Mouse (Mus musculus) heart, embryonic 14.5 days (tissue): ENCODE data around the gene Aldh16a1. TPM values are rescaled to one million over a fixed set of nuclear protein-coding genes. Genes with fewer than 3 reads are reported as not detected.
"Not testable (repeated sequence)": the region's sequence is repeated elsewhere in the genome, so short reads cannot be mapped to it uniquely, and the experiment has no call there.

Source experiments
- ATAC-seq: fragments of 200-750 bp; cut with Nextera tagmentation; 2 replicates; pipeline ENCODE4 v1.8.0; 2017; ENCODE audit warnings: low read depth, moderate TSS enrichment; ENCODE audit not compliant: insufficient number of reproducible peaks, insufficient read depth, low FRiP score
- H3K27ac ChIP-seq, 2 experiments: fragments of 200-500 bp in 1 of 2; fragments of 300-500 bp in 1 of 2; sonication (generic) in 1 of 2; replicated peaks in 1 of 2; 2 replicates each; pipeline ENCODE4 v1.5.1; 2012 to 2014; ENCODE audit warnings: low read depth in 2 of 2, low read length in 2 of 2, control low read depth in 1 of 2, mild to moderate bottlenecking in 1 of 2, mixed read lengths in 1 of 2; ENCODE audit not compliant: control insufficient read depth in 1 of 2, insufficient read depth in 1 of 2
- H3K27me3 ChIP-seq: fragments of 300-500 bp; sonication (generic); 2 replicates; pipeline ENCODE4 v1.6.1; 2014; ENCODE audit warnings: mild to moderate bottlenecking, low read length, control low read depth; ENCODE audit not compliant: control insufficient read depth, insufficient read depth
- H3K36me3 ChIP-seq: fragments of 300-500 bp; sonication (generic); 2 replicates; pipeline ENCODE4 v1.6.1; 2014; ENCODE audit warnings: mild to moderate bottlenecking, control low read depth, low read length, mixed read lengths; ENCODE audit not compliant: control insufficient read depth, insufficient read depth
- H3K4me1 ChIP-seq, 2 experiments: fragments of 200-500 bp in 1 of 2; fragments of 300-500 bp in 1 of 2; sonication (generic) in 1 of 2; 2 replicates each; pipeline ENCODE4 v1.6.1; 2012 to 2014; ENCODE audit warnings: low read length in 2 of 2, control low read depth in 1 of 2, mixed read lengths in 1 of 2; ENCODE audit not compliant: control insufficient read depth in 2 of 2, insufficient read depth in 2 of 2
- H3K4me2 ChIP-seq: fragments of 300-500 bp; sonication (generic); 2 replicates; pipeline ENCODE4 v1.6.1; 2014; ENCODE audit warnings: mild to moderate bottlenecking, low read length
- H3K4me3 ChIP-seq, 2 experiments: fragments of 200-500 bp in 1 of 2; fragments of 300-500 bp in 1 of 2; sonication (generic) in 1 of 2; 2 replicates each; pipeline ENCODE4 v1.5.1; 2012 to 2014; ENCODE audit warnings: low read length in 2 of 2, mild to moderate bottlenecking in 2 of 2, control low read depth in 1 of 2, low read depth in 1 of 2, moderate library complexity in 1 of 2; ENCODE audit not compliant: control insufficient read depth in 1 of 2, insufficient read depth in 1 of 2
- H3K9ac ChIP-seq: fragments of 300-500 bp; sonication (generic); 2 replicates; pipeline ENCODE4 v1.6.1; 2014; ENCODE audit warnings: mild to moderate bottlenecking, low read length
- H3K9me3 ChIP-seq: fragments of 300-500 bp; sonication (generic); 2 replicates; pipeline ENCODE4 v1.6.1; 2016; ENCODE audit warnings: low read length, control low read depth; ENCODE audit not compliant: control insufficient read depth
- WGBS: fragments of 180-500 bp; shearing (Covaris S2); extraction: QIAGEN DNeasy Blood & Tissue Kit; methylation state at CpG from one replicate; pipeline ENCODE4 v1.1.7; 2014; 5-methylcytosine and 5-hydroxymethylcytosine counted together
- polyA plus RNA-seq: library from polyadenylated mRNA; unstranded; fragments of >200 nt; fragmentation: Nextera tagmentation; extraction: Ambion mirVana; gene quantifications from 2 replicates; pipeline ENCODE4 v1.2.1, GENCODE M21; 2014

Gene Aldh16a1
- polyA plus RNA-seq, 1 experiment from 2014 or later, result 31.2 TPM

DNA sequence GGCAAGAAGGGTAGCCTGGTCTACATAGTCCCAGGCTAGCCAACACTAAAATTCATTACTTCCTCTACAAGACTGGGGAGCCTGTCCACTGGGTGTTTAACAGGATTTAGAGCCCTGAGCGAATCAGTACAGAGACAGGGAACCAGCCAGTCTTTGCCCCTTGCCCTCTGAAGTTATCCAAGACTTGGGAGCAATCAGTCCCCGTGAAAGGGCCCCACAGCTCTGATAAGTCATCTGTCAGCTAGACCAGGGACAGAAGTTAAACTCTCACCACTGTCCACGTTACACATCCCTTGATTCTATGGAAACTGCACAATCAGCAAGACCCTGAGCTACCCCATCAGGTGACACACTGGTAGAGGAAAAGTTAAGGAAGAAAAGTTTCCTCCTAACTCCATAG is 41.9 kb downstream of the Aldh16a1 start:
- Histone ChIP-seq H3K27ac (no peak overlapping the region), H3K36me3 (no peaks in the 10 kb centered on the region), H3K4me3 (no peak overlapping the region), H3K4me2 (no peak overlapping the region), H3K9me3 (no peaks in the 10 kb centered on the region), H3K27me3 (no peaks in the 10 kb centered on the region), H3K4me1 (peaks cover 4 to 8% of the 10 kb centered on the region in 2 experiments; a peak in 3 of 4 replicates), H3K9ac (no peak overlapping the region)
- WGBS, result 51% methylated on average over 3 of the region's 3 CpGs
- no peak for ATAC-seq

DNA sequence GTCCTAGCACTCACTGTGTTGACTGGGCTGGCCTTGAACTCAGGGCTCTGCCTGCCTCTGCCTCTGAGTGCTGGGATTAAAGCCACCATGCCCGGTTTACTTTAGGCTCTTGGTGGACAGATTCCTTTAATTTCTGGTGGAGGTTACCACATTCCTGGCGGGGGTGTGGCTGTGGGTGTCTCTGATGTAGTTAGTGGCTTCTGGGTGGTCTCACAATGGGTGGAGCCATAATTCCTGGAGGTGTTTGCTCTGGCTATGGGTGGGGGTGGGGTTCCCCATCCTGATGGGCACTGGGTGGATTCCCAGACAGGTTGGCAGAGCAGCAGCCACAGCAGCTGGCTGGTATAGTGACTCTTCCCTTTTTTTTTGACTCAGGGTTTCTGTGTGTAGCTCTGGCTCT is 42.4 kb downstream of the Aldh16a1 start:
- Histone ChIP-seq H3K4me3 (no peak overlapping the region), H3K27ac (no peak overlapping the region), H3K36me3 (no peaks in the 10 kb centered on the region), H3K9me3 (no peaks in the 10 kb centered on the region), H3K9ac (no peak overlapping the region), H3K27me3 (no peaks in the 10 kb centered on the region), H3K4me1 (peaks cover 4 to 8% of the 10 kb centered on the region in 2 experiments; a peak in 3 of 4 replicates), H3K4me2 (no peak overlapping the region)
- ATAC-seq, result no peak
- WGBS, result 59% methylated on average over 2 of the region's 2 CpGs

DNA sequence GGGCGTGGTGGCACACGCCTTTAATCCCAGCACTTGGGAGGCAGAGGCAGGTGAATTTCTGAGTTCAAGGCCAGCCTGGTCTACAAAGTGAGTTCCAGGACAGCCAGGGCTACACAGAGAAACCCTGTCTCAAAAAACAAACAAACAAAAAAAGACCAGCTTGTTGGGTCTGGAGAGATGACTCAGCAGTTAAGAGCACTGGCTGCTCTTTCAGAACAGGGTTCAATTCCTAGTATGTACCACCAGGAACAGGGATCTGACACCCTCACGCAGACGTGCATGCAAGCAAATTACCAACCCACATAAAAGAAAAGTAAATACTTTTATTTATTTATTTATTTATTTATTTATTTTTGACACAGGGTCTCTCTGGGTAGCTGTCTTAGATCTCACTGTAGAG is 44.3 kb downstream of the Aldh16a1 start:
- not testable (repeated sequence) for H3K27ac ChIP-seq, ATAC-seq, H3K9me3 ChIP-seq, H3K4me3 ChIP-seq, H3K4me2 ChIP-seq, H3K36me3 ChIP-seq, H3K27me3 ChIP-seq, H3K4me1 ChIP-seq, H3K9ac ChIP-seq
- WGBS, result 88% methylated on average over 4 of the region's 4 CpGs

DNA sequence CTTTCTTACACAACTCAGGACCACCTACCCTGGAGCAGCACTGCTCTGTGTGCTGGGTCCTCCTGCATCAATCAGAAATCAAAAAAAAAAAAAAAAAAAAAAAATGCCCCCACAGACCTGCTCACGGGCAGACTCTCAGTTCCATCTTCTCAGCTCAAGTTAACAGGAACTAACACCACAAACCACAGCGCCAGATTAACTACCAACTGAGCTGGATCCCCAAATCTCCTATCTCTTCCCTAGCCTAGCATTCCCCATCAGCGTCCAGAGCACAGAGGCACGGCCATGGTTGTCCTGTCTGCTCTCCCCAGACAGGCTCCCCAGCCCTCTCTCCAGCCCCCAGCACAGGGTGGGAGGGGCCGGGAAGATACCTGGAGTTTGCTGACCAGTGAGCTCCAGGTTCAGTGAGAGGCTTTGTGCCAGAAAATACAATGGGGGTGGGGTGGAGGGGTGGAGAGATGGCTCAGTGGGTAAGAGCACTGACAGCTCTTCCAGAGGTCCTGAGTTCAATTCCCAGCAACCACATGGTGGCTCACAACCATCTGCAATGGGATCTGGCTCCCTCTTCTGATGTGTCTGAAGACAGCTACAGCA is 47.2 kb downstream of the Aldh16a1 start:
- Histone ChIP-seq H3K4me2 (no peak overlapping the region), H3K9ac (no peak overlapping the region), H3K9me3 (no peaks in the 10 kb centered on the region), H3K27me3 (no peaks in the 10 kb centered on the region), H3K36me3 (no peaks in the 10 kb centered on the region), H3K4me1 (peaks cover 8 to 12% of the 10 kb centered on the region in 2 experiments), H3K27ac (no peak overlapping the region), H3K4me3 (no peak overlapping the region)
- ATAC-seq, result no peak
- 46% methylated on average over 5 of the region's 5 CpGs for WGBS

DNA sequence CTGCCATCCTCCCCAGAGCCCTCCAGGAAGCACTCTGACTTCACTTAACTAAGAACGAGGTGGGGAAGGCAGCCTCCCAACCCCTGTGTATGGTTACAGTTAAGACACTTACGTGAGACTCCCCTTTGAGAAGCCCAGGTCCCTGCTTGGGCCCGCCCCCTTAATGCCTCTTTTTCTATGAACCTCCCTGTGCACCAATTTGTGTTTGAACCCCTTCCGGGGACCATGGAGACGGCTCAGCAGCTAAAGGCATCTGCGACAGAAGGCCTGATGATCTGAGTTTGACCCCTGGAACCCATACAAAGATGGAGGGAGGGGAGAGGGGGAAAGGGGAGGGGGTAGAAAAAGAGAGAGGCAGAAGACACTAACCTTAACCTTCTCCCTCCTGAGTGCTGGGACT is 47.9 kb downstream of the Aldh16a1 start:
- H3K36me3 ChIP-seq, result no peaks in the 10 kb centered on the region
- peaks cover 8 to 12% of the 10 kb centered on the region in 2 experiments for H3K4me1 ChIP-seq
- no peak for ATAC-seq
- WGBS, result 76% methylated on average over 6 of the region's 6 CpGs
- no peaks in the 10 kb centered on the region for H3K27me3 ChIP-seq
- no peak overlapping the region for H3K27ac ChIP-seq
- H3K9me3 ChIP-seq, result no peaks in the 10 kb centered on the region
- H3K9ac ChIP-seq, result no peak overlapping the region
- no peak overlapping the region for H3K4me2 ChIP-seq
- H3K4me3 ChIP-seq, result no peak overlapping the region

DNA sequence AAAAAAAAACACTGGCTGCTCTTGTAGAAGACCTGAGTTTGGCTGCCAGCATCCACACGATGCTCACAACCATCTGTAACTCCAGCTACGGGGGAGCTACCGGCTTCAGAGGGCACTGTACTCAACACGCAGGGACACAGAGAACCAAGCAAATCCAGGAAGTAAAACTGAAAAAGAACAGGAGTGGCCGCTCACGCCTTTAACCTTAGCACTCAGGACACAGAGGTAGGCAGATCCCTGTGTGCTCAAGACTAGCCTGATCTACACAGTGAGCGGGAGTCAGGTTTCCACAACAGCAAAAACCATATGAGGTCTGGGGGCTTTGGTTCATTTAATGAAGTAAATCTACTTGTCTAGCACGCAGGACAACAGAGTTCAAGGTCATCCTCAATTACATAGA is 48.9 kb downstream of the Aldh16a1 start:
- no peak overlapping the region for H3K27ac ChIP-seq
- H3K36me3 ChIP-seq, result no peaks in the 10 kb centered on the region
- H3K27me3 ChIP-seq, result no peaks in the 10 kb centered on the region
- no peak overlapping the region for H3K4me3 ChIP-seq
- no peak overlapping the region for H3K9ac ChIP-seq
- no peaks in the 10 kb centered on the region for H3K9me3 ChIP-seq
- no peak for ATAC-seq
- 82% methylated on average over 8 of the region's 8 CpGs for WGBS
- H3K4me2 ChIP-seq, result no peak overlapping the region
- peaks cover 8 to 12% of the 10 kb centered on the region in 2 experiments for H3K4me1 ChIP-seq

DNA sequence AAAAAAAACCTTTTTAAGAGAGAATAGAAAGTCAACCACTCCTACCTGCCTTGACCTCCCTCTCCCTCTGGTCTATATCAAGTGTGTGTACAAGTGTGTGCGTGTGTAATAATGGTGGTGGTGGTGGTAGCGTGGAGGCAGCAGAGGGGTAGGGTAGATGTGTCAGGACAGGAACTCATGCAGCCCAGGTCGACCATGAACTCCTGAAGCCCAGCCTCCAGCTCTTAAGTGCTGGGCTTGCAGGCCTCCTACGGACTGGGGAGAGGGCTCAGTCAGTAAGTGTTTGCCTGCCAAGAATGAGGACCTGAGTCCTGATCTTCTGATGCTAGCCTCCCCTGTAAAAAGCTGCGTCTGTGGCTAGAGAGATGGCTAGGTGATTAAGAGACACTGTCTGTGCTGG is 49.4 kb downstream of the Aldh16a1 start:
- Histone ChIP-seq H3K27me3 (no peaks in the 10 kb centered on the region), H3K4me2 (no peak overlapping the region), H3K36me3 (no peaks in the 10 kb centered on the region), H3K4me1 (peaks cover 8 to 12% of the 10 kb centered on the region in 2 experiments), H3K9ac (no peak overlapping the region), H3K27ac (no peak overlapping the region), H3K9me3 (no peaks in the 10 kb centered on the region), H3K4me3 (no peak overlapping the region)
- 72% methylated on average over 5 of the region's 5 CpGs for WGBS
- ATAC-seq, result no peak

DNA sequence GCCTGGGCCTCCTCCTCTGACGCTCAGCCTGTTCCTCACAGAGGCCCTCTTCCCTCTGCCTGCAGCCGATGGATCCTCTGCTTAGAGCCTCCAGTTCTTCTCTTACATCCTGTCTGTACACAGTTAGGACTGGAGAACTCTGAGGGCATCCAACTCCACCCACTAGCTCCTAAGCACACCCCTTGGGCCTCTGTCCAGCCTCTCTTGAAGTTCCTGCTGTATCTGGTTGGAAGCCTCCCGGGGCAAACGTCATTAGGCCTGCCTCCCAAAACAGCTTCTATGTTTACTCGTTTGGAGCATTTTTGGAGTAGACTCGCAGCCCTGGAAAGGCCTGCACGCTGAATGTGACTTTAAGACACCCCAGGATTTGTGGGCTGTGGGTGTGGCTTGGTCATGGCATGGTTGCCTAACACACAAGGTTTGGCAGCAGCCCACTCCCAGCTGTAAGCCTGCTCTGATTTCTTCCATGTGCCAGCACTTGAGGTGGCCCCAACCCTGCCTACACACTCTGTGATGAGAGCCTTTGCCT is 50.7 kb downstream of the Aldh16a1 start, which contains the start of gene Fcgrt:
TSS of gene Fcgrt (minus strand) at position 200 of the 529 bp plus-strand sequence.
- peak; percentile 92 for ATAC-seq
- Histone ChIP-seq H3K36me3 (no peaks in the 10 kb centered on the region), H3K4me3 (peak within 1 kb of the TSS; percentile 30 to 49), H3K27ac (peak within 1 kb of the TSS; percentile 83 to 90), H3K9me3 (no peaks in the 10 kb centered on the region), H3K4me2 (peak within 1 kb of the TSS; percentile 61), H3K27me3 (no peaks in the 10 kb centered on the region), H3K9ac (peak within 1 kb of the TSS; percentile 72), H3K4me1 (peaks cover 8 to 12% of the 10 kb centered on the region in 2 experiments)
- WGBS, result 36% methylated on average over 7 of the region's 7 CpGs
